Mouse (Mus musculus): ENCODE data around the gene Dpf2.

DNA sequence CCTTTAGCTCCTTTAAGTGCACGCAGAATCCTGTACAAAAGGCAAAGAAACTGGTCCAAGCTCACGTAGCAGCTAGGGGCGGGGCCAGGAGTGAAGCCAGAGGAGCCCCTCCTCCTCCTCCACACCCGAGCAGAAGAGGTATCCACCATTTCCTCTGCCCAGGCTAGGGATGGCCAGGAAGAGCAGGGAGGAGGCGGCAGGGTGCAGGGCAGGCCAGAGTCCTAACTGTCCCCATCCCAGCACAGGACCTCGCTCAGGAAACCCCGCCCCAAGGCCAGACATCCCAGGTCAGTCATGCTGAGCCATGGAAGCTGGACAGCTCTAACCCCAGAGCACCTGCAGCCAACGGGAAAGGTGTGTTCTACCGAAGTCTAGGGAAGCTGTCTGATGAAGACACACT is 8.9 kb upstream of the Dpf2 start:
- TF ChIP-seq POLR2A (IDR thresholded peaks at IDR 0.05; ENCODE audit: control insufficient read depth, extremely low read depth, insufficient read depth, low read length, poor library complexity) (no peak), CTCF (IDR thresholded peaks at IDR 0.05; ENCODE audit: borderline replicate concordance, control insufficient read depth, extremely low read depth, insufficient read depth, low read length, poor library complexity) (no peak)
